Mouse (Mus musculus): ENCODE measurements around the gene Snx14.

DNA sequence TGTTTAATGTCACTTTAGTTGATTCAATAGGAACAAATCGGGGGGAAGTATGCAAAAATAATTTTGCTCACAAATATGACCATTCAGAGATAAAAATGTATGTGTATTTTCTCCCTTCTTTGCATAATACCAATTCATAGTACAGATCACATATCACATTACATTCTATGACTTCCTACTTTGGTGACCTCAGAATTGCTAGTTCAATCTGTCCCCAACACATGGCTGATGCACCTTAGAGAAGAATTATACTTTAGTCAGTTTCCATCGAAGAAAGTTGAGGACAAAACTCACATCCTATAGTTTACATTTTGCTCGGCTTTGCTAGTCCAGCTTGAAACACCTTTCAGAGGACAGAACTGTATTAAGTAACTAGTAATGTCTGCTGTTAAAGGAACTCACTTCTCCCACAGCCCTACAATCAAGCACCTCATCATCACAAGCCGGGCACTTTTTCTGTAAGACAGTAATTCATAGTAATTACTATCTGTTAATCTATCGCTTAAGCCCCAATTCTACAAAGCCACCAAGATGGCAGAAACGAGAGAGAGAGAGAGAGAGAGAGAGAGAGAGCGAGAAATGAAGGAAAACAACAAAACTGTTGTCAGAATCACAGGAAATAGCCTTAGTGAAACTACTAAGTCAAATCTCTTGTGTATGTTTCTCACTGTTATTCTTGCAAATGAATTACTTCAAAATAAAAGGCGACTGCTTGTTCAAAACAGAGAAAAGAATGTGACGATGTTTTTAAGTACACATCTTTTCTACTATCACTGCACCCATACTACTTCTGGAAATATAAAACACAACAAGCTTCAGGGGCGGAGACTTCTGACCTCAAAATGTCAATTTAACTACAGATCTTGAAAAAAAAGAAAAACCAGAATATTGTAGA lies 1.2 kb downstream of the Snx14 start:
- TF ChIP-seq CTCF (conservative IDR thresholded peaks at IDR 0.05; ENCODE audit: low read length) = no peak
- no peak for TF ChIP-seq POU5F1 (IDR thresholded peaks at IDR 0.05; ENCODE audit: borderline replicate concordance, low read length)
- TF ChIP-seq NANOG (IDR thresholded peaks at IDR 0.05; ENCODE audit: borderline replicate concordance, low read length) = no peak

Measured in E14TG2a.4 (cell line).